Mouse (Mus musculus): Measurements from ENCODE around the gene Marveld1. TPM values are rescaled to one million over a fixed set of nuclear protein-coding genes. Genes with fewer than 3 reads are reported as not detected.

Gene Marveld1
- total RNA-seq, 2 experiments from 2014 or later = 42.0 to 46.4 TPM

DNA sequence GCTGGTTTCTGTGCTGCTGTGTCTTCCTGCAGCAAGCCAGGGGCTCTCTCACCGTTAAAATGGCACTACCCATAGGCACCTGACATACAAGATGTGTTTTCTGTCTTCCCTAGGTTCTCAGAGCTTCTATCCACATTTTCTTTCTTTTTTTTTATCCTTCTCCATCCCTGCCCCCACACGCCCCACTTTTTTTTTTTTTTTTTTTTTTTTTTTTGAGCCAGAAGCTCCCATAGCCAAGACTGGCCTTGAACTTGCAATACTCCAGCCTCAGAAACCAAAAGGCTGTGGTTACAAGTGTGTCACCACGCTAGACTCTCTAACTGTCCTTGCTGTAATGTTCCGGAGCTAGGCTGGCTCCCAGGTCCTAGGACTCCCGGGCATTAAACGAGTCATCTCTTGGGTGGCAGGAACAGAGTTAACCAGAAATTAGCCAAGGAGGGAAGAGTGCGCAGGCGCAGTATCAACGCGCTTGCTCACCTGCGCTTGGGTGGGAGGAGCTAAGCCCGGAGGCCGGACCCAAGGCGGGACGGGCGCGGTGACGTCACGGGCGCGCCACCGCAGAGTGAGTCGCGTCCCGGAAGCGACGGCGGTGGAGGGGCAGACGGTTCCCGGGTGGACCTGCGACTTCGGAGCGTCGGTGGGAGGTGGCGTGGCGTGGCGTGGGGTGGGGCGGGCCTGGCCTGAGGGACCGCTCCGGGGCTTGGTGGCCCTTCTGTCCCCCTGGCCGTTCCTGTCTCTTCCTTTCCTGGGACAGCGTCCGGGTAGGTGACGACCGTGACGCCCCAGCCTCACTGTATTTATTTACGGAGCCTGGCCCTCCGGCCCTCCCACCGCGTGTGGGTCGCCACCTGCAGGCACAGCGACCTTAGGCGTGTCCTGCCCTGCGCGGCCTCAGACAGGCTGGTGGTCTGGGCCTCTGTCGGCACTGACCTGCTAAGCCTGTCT lies 23.1 kb downstream of the Marveld1 start:
- peak; percentile 95 for DNase-seq

DNA sequence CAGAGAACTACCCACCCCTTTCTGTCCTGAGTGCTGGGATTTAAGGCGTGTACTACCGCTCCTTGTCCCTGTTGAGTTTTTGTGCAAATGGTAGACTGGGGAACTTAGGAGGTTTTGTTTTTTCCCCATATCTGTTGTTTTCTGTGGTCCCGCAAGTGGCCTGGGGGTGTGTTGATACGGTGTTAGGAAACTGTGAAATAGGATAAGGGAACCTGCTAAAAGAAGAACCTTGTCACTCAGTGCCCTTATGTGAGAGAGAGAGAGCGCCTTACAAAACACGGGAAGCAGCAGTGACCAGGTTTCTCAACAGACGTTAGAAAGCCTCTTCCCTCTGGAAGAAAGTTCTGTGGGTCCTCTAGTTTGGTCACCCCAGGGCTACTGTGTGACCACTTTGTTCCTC lies 29.6 kb downstream of the Marveld1 start:
- DNase-seq = no peak

DNA sequence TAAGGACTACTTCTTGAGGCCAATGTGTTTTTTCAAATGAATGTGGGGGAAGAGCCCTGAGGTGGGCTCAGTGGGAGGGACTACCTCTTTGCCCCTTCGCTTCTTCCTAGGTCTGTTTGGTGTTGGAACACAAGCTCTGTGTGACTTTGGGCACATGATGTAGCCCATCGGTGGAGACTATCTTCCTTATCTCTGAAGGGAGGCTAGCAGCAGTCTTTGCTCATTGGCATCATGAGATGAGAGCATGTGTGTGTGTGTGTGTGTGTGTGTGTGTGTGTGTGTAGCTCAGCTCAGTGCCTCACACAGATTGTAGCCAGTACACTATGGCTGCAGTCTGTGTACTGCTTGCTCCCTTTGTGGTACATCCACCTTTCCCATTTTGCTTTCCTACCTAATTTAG lies 30.3 kb downstream of the Marveld1 start:
- DNase-seq = no peak

DNA sequence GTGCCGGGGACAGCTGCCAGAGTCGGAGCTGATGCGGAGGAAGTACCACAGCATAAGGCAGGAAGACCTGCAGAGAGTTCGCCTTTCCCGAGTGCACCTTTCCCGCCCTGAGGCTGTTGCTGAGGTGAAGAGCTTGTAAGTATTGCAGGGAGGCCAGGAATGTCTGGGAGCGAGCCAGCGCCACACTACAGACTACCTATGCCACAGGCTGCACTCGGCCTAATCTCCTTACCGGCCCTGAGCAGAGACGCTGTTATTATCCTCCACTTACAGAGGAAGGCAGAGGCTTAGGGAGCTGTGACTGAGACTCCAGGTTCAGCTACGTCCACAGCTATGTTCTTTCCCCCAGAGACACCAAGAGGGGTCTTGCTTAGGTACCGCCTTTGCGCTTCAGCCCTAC lies 32.2 kb downstream of the Marveld1 start:
- no peak for DNase-seq

DNA sequence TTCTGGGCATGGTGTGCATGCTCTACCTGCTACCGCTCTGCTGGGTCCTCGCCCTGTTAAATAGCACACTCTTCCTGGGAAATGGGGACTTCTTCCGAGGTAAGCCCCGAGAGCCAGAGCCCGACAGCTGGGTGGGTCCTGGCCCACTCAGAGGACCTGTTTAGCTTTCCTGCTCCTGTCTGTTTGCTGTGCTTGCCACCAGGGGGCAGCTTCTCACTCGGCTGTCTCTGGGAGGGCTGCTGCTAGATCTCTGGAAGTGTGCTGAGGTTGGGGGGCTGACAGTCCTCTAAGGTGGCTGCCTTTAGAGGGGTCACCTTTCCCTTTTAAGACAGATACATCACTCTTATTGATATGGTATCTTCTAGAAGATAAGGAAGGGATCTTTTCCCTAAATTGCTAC lies 35.5 kb downstream of the Marveld1 start:
- no peak for DNase-seq

DNA sequence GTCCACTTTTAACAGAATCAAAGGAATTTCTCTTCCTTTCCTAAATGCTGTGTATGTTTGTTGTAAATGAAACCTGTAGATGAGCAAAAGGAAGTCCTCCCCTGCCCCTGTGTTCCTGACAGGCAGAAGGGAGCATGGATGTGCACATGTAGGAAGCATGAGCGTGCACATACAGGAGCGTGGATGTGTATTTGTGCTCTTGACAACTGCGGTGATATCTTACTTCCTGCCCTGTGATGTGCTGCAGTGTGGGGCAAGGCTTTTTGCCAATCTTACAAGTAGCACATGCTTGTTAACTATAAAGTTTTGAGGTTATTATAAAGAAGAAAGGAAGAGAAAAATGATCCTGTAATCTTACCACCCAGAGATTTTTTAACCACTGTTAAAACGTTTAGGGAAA lies 42.5 kb downstream of the Marveld1 start:
- DNase-seq = no peak

DNA sequence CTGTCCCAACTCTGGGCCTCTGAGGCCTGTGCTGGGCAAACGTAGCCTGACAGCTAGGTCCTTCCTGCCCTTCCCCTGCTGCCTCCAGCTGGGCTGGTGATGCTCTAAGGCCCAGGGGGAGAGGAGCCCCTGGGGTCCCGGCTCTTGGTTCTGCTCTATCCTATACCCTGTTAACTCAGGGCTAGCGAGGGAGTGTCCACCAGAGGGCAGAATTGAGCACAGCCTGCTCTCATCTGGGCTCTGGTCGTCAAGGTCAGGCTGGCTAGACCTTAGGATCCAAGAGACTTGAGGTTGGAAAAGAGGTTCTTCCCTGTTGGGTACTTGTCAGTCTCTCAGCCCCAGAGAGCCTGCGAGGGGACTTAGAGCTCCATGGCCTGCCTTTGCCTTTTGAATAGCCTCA lies 43.3 kb downstream of the Marveld1 start:
- peak; percentile 80 for DNase-seq

DNA sequence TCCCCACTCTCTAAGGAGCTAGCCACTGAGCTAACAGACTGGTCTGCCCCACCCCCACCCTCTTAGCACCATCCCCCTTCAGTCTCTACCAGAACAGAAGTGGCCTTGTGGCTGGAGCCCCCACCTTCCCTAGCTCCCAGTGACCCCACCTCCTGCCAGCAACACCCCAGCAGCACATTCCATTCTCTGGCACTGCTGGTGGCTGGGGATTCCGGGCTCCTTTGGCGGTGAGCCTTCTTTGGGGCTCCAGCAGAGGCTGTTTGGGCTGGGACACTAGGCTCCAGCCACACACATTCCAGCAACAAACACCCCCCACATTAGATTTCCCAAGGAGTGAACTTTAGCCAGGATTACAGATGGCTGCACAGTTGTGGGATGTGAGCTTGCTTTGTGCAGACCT lies 46.1 kb downstream of the Marveld1 start:
- DNase-seq = no peak

DNA sequence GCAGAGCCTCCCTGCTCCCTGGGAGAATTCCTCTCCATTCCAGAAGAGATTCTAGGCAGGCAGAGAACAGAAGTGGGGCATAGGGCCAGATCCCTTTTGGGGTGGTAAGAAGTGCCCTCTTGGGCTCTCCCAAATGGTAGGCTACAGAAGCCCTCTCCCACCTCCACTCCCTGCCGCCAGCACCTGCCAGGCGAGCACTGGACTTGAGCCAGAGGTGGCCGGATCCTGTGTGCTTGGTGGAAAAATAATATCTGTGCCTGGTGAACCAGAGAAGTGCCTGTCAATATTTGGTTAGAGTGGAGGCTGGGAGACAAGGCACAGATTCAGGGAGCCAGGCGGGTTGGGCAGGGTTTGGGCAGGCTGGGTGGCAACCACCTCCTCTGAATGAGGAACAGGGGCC lies 49.2 kb downstream of the Marveld1 start:
- peak; percentile 20 for DNase-seq

DNA sequence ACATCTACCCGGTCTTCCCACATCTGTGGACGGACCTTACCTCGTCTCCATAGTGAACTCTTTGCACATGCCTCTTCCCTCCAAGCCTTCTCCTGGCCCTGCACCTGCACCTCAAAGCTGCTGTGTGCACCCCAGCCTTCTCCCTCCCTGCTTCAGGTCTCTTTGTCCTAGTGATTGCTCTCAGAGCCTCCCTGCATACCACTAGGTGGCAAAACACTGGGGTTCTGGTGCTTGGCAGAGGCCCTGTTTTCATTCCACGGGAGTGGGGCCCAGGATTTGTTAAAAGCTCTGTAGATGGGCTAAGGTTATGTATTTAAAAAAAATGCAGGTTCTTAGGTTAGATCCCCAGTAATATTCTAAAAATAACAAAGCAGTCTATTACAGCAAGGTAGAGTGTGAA lies 49.9 kb downstream of the Marveld1 start:
- DNase-seq = no peak

DNA sequence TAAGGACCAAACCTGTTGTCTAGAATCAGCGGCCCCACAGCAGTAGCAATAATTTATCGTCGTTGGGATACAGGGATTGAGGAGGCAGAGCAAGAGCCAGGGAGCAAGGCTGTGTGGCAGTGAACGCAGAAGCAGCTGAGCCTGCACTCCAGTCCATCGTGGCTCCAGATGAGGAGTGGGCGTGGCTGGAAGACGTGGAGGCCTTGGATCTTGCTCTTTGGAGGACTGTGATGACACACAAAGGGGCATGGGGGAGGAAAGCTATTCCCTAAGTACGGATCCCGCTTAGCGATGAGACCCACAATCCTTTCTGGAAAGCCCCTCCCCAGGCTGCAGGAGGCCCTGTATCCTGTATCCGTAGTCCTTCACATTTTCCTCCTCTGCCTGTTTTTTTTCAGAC lies 50.8 kb downstream of the Marveld1 start:
- DNase-seq = peak; percentile 47

Other genes starting within 250 kb of the Marveld1 start
- gene Pgam1, start 235.5 kb upstream of the Marveld1 start, total RNA-seq (2021) = 100 to 1,000 TPM; 536 to 564 TPM
- 10 to 100 TPM; 24.3 to 25.5 TPM for gene Exosc1, start 214.0 kb upstream of the Marveld1 start, total RNA-seq (2021)
- 10 to 100 TPM; 30.7 to 36.7 TPM for gene Zdhhc16, start 213.9 kb upstream of the Marveld1 start, total RNA-seq (2021)
- gene Mms19, start 166.2 kb upstream of the Marveld1 start, total RNA-seq (2021) = 10 to 100 TPM; 15.5 to 24.2 TPM
- 10 to 100 TPM; 17.1 to 20.2 TPM for gene Ubtd1, start 165.6 kb upstream of the Marveld1 start, total RNA-seq (2021)
- 1 to 10 TPM; 2.2 to 5.9 TPM for gene Ankrd2, start 111.4 kb upstream of the Marveld1 start, total RNA-seq (2021)
- gene Hoga1, start 101.8 kb upstream of the Marveld1 start, total RNA-seq (2021) = 10 to 100 TPM; 24.6 to 39.9 TPM
- 1 to 10 TPM in 1 of 2 experiments, under 1 TPM in 1; 0.75 to 1.3 TPM for gene 4933411K16Rik, start 95.2 kb upstream of the Marveld1 start, total RNA-seq (2021)
- gene Morn4, start 61.0 kb upstream of the Marveld1 start, total RNA-seq (2021) = 1 to 10 TPM; 6.5 to 9.7 TPM
- 10 to 100 TPM; 37.0 to 41.3 TPM for gene Pi4k2a, start 56.9 kb upstream of the Marveld1 start, total RNA-seq (2021)
- gene Avpi1, start 18.3 kb upstream of the Marveld1 start, total RNA-seq (2021) = 10 to 100 TPM; 15.9 to 33.2 TPM
- gene Zfyve27, start 16.6 kb downstream of the Marveld1 start, total RNA-seq (2021) = 10 to 100 TPM; 36.9 to 52.9 TPM
- gene Sfrp5, start 54.9 kb downstream of the Marveld1 start, total RNA-seq (2021) = 1 to 10 TPM; 5.1 to 6.2 TPM
- gene Golga7b, start 100.2 kb downstream of the Marveld1 start, total RNA-seq (2021) = 1 to 10 TPM in 1 of 2 experiments, under 1 TPM in 1; 0.99 to 2.3 TPM

Data from adrenal gland, postnatal 10 days (tissue).